Mouse (Mus musculus) intestine, embryonic 15.5 days (tissue): ENCODE measurements at regions not wholly inside any gene's neighbourhood (a gene's known extent, or its start where the extent isn't known, plus 50 kb on each side); places are given as distances from the start of the nearest gene placed in this dataset.
"Not testable (repeated sequence)": the region's sequence is repeated elsewhere in the genome, so short reads cannot be mapped to it uniquely, and the experiment has no call there.

ENCODE experiments used
- ATAC-seq: fragments of 200-750 bp; cut with Nextera tagmentation; 2 replicates; pipeline ENCODE4 v1.8.0; 2017; ENCODE audit warnings: moderate TSS enrichment, moderate library complexity
- H3K27ac ChIP-seq: fragments of 300-500 bp; sonication (generic); 2 replicates; pipeline ENCODE4 v1.5.1; 2015; ENCODE audit warnings: mild to moderate bottlenecking, inconsistent platforms
- H3K27me3 ChIP-seq: fragments of 300-500 bp; sonication (generic); replicated peaks from 2 replicates; pipeline ENCODE4 v1.6.1; 2015; ENCODE audit warnings: inconsistent platforms
- H3K36me3 ChIP-seq: fragments of 300-500 bp; sonication (generic); 2 replicates; pipeline ENCODE4 v1.6.1; 2015; ENCODE audit warnings: inconsistent platforms
- H3K4me1 ChIP-seq: fragments of 300-500 bp; sonication (generic); replicated peaks from 2 replicates; pipeline ENCODE4 v1.6.1; 2015; ENCODE audit warnings: inconsistent platforms
- H3K4me2 ChIP-seq: fragments of 300-500 bp; sonication (generic); replicated peaks from 2 replicates; pipeline ENCODE4 v1.6.1; 2015; ENCODE audit warnings: mild to moderate bottlenecking, inconsistent platforms
- H3K4me3 ChIP-seq: fragments of 300-500 bp; sonication (generic); replicated peaks from 2 replicates; pipeline ENCODE4 v1.5.1; 2015; ENCODE audit warnings: inconsistent platforms
- H3K9ac ChIP-seq: fragments of 300-500 bp; sonication (generic); 2 replicates; pipeline ENCODE4 v1.6.1; 2015; ENCODE audit warnings: inconsistent platforms
- H3K9me3 ChIP-seq: fragments of 300-500 bp; sonication (generic); 2 replicates; pipeline ENCODE4 v1.6.1; 2016; ENCODE audit warnings: inconsistent platforms
- WGBS: fragments of 180-500 bp; shearing (Covaris S2); methylation state at CpG from one replicate; pipeline ENCODE4 v1.1.7; 2015; 5-methylcytosine and 5-hydroxymethylcytosine counted together

- Histone ChIP-seq H3K4me3 (no peak overlapping the region), H3K9ac (no peak overlapping the region), H3K27me3 (no peaks in the 10 kb centered on the region), H3K36me3 (no peaks in the 10 kb centered on the region), H3K4me1 (peaks cover 9% of the 10 kb centered on the region; the same call in 1 of the 2 replicates), H3K9me3 (no peaks in the 10 kb centered on the region), H3K27ac (no peak overlapping the region), H3K4me2 (no peak overlapping the region)
- 19% methylated on average over 6 of the region's 6 CpGs for WGBS
- ATAC-seq, result 0 out of 2 replicates have a peak, but pooled peaks have one; percentile 17
These were observed 248.4 kb downstream of the Eipr1 start for GRCm38 (mm10) chr12:28999963-29000451.

- Histone ChIP-seq H3K27ac (no peak overlapping the region), H3K27me3 (no peaks in the 10 kb centered on the region), H3K9ac (no peak overlapping the region), H3K9me3 (no peaks in the 10 kb centered on the region), H3K36me3 (no peaks in the 10 kb centered on the region), H3K4me3 (no peak overlapping the region), H3K4me1 (peaks cover 4% of the 10 kb centered on the region; the same call in 1 of the 2 replicates), H3K4me2 (no peak overlapping the region)
- WGBS, result 89% methylated on average over 13 of the region's 13 CpGs
- ATAC-seq, result no peak
These were observed 252.9 kb downstream of the Eipr1 start for GRCm38 (mm10) chr12:29004504-29004903.

GRCm38 (mm10) chr12:29014601-29015000, 263.0 kb downstream of the Eipr1 start:
- H3K4me3 ChIP-seq, result no peak overlapping the region
- no peaks in the 10 kb centered on the region for H3K9me3 ChIP-seq
- ATAC-seq, result no peak
- no peaks in the 10 kb centered on the region for H3K4me1 ChIP-seq
- H3K9ac ChIP-seq, result no peak overlapping the region
- no peaks in the 10 kb centered on the region for H3K36me3 ChIP-seq
- no peaks in the 10 kb centered on the region for H3K27me3 ChIP-seq
- no peak overlapping the region for H3K27ac ChIP-seq
- WGBS, result 89% methylated on average over 9 of the region's 9 CpGs
- H3K4me2 ChIP-seq, result no peak overlapping the region

- ATAC-seq, result no peak
- H3K27ac ChIP-seq, result no peak overlapping the region
- no peaks in the 10 kb centered on the region for H3K36me3 ChIP-seq
- no peaks in the 10 kb centered on the region for H3K4me1 ChIP-seq
- H3K4me3 ChIP-seq, result no peak overlapping the region
- no peak overlapping the region for H3K9ac ChIP-seq
- 47% methylated on average over 10 of the region's 10 CpGs for WGBS
- H3K4me2 ChIP-seq, result no peak overlapping the region
- H3K27me3 ChIP-seq, result no peaks in the 10 kb centered on the region
- no peaks in the 10 kb centered on the region for H3K9me3 ChIP-seq
These were observed 263.7 kb downstream of the Eipr1 start for GRCm38 (mm10) chr12:29015200-29015862.

GRCm38 (mm10) chr12:29021152-29021551, 269.5 kb downstream of the Eipr1 start:
- Histone ChIP-seq H3K9ac (no peak overlapping the region), H3K36me3 (no peaks in the 10 kb centered on the region), H3K4me3 (no peak overlapping the region), H3K4me1 (no peaks in the 10 kb centered on the region), H3K27ac (no peak overlapping the region), H3K9me3 (no peaks in the 10 kb centered on the region), H3K4me2 (no peak overlapping the region), H3K27me3 (no peaks in the 10 kb centered on the region)
- 61% methylated on average over 5 of the region's 5 CpGs for WGBS
- ATAC-seq, result no peak

- no peak overlapping the region for H3K27ac ChIP-seq
- no peaks in the 10 kb centered on the region for H3K9me3 ChIP-seq
- H3K4me2 ChIP-seq, result no peak overlapping the region
- 68% methylated on average over 3 of the region's 3 CpGs for WGBS
- ATAC-seq, result no peak
- H3K36me3 ChIP-seq, result no peaks in the 10 kb centered on the region
- H3K9ac ChIP-seq, result no peak overlapping the region
- no peak overlapping the region for H3K4me3 ChIP-seq
- no peaks in the 10 kb centered on the region for H3K4me1 ChIP-seq
- no peaks in the 10 kb centered on the region for H3K27me3 ChIP-seq
These were observed 276.6 kb downstream of the Eipr1 start for GRCm38 (mm10) chr12:29028171-29028570.

- H3K9ac ChIP-seq, result no peak overlapping the region
These were observed 277.9 kb downstream of the Eipr1 start for GRCm38 (mm10) chr12:29029461-29029860.

GRCm38 (mm10) chr12:29046009-29046408, 294.4 kb downstream of the Eipr1 start:
- no peak overlapping the region for H3K27ac ChIP-seq
- 90% methylated on average over 8 of the region's 8 CpGs for WGBS
- H3K27me3 ChIP-seq, result no peaks in the 10 kb centered on the region
- no peak overlapping the region for H3K9ac ChIP-seq
- no peaks in the 10 kb centered on the region for H3K9me3 ChIP-seq
- no peak overlapping the region for H3K4me2 ChIP-seq
- H3K36me3 ChIP-seq, result no peaks in the 10 kb centered on the region
- no peak for ATAC-seq
- H3K4me1 ChIP-seq, result peaks cover 17% of the 10 kb centered on the region
- H3K4me3 ChIP-seq, result no peak overlapping the region

More at GRCm38 (mm10) chr12:29029461-29029860, 277.9 kb downstream of the Eipr1 start:
- Histone ChIP-seq H3K4me2 (no peak overlapping the region), H3K4me1 (no peaks in the 10 kb centered on the region), H3K36me3 (no peaks in the 10 kb centered on the region), H3K4me3 (no peak overlapping the region), H3K27ac (no peak overlapping the region), H3K27me3 (no peaks in the 10 kb centered on the region), H3K9me3 (no peaks in the 10 kb centered on the region)
- no peak for ATAC-seq
- WGBS, result 72% methylated on average over 7 of the region's 7 CpGs

- H3K27ac ChIP-seq, H3K9me3 ChIP-seq, H3K36me3 ChIP-seq, H3K4me2 ChIP-seq, H3K9ac ChIP-seq, ATAC-seq, H3K27me3 ChIP-seq, H3K4me3 ChIP-seq: not testable (repeated sequence)
- H3K4me1 ChIP-seq, result peaks cover 17% of the 10 kb centered on the region
- 45% methylated on average over 4 of the region's 4 CpGs for WGBS
These were observed 297.0 kb downstream of the Eipr1 start for GRCm38 (mm10) chr12:29048596-29048995.

- Histone ChIP-seq H3K4me1 (peaks cover 17% of the 10 kb centered on the region), H3K4me2 (no peak overlapping the region), H3K27me3 (no peaks in the 10 kb centered on the region), H3K9ac (no peak overlapping the region), H3K27ac (no peak overlapping the region), H3K9me3 (no peaks in the 10 kb centered on the region), H3K4me3 (no peak overlapping the region), H3K36me3 (no peaks in the 10 kb centered on the region)
- WGBS, result 22% methylated on average over 8 of the region's 8 CpGs
- ATAC-seq, result peak; percentile 58; the same call in 1 of the 2 replicates
These were observed 297.5 kb downstream of the Eipr1 start for GRCm38 (mm10) chr12:29049105-29049511.

GRCm38 (mm10) chr12:29049801-29050200, 298.2 kb downstream of the Eipr1 start:
- Histone ChIP-seq H3K4me2 (no peak overlapping the region), H3K27ac (no peak overlapping the region), H3K4me1 (peaks cover 17% of the 10 kb centered on the region), H3K9ac (no peak overlapping the region), H3K9me3 (no peaks in the 10 kb centered on the region), H3K4me3 (no peak overlapping the region), H3K27me3 (no peaks in the 10 kb centered on the region), H3K36me3 (no peaks in the 10 kb centered on the region)
- ATAC-seq, result no peak

- H3K9ac ChIP-seq, result no peak overlapping the region
- H3K4me3 ChIP-seq, result no peak overlapping the region
- 35% methylated on average over 8 of the region's 8 CpGs for WGBS
- ATAC-seq, result peak; percentile 56; the same call in 1 of the 2 replicates
- H3K4me2 ChIP-seq, result no peak overlapping the region
- H3K27ac ChIP-seq, result no peak overlapping the region
- H3K36me3 ChIP-seq, result no peaks in the 10 kb centered on the region
- no peaks in the 10 kb centered on the region for H3K27me3 ChIP-seq
- peaks cover 17% of the 10 kb centered on the region for H3K4me1 ChIP-seq
- no peaks in the 10 kb centered on the region for H3K9me3 ChIP-seq
These were observed 299.1 kb downstream of the Eipr1 start for GRCm38 (mm10) chr12:29050516-29051251.
